Mouse (Mus musculus) right cerebral cortex, postnatal 25 days (tissue): ENCODE measurements at regions not wholly inside any gene's neighbourhood (a gene's known extent, or its start where the extent isn't known, plus 50 kb on each side); places are given as distances from the start of the nearest gene placed in this dataset.

Experiments
- DNase-seq: peaks from one replicate; pipeline ENCODE4 v3.0.0; 2022

DNA sequence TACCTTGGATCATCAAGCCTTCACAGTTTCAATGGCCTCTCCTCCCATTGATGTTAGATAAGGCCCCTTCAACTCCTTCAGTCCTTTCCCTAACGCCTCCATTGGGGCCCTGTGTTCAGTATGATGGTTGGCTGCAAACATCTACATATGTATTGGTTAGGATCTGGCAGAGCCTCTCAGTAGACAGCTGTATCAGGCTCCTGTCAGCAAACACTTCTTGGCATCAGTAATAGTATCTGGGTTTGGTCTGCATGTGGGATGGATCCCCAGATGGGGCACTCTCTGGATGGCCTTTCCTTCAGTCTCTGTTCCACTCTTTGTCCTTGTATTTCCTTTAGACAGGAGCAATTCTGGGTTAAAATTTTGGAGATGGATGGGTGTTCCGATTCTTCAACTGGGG lies 84.0 kb upstream of the N4bp1 start:
- no peak for DNase-seq

DNA sequence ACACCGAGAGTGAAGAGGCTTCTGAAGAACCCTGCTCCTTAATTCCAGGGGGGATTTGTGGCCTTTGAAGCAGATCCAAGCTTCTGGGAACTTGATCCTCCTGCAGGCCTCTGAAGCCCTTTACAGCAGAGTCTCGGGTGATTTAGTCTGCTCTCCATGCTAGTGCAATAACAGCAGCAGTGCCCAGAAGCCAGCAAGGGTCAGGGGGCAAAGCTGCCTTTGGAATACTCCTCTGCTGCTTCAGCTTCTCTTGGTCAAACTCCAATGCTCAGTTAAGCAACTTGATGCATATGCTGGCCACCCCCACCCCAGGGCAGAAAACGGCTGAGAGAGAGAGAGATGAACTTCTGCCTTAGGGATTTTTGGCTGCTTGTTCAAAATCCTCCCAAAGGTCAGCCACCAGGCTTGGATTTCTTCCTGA lies 82.8 kb upstream of the N4bp1 start:
- no peak for DNase-seq

DNA sequence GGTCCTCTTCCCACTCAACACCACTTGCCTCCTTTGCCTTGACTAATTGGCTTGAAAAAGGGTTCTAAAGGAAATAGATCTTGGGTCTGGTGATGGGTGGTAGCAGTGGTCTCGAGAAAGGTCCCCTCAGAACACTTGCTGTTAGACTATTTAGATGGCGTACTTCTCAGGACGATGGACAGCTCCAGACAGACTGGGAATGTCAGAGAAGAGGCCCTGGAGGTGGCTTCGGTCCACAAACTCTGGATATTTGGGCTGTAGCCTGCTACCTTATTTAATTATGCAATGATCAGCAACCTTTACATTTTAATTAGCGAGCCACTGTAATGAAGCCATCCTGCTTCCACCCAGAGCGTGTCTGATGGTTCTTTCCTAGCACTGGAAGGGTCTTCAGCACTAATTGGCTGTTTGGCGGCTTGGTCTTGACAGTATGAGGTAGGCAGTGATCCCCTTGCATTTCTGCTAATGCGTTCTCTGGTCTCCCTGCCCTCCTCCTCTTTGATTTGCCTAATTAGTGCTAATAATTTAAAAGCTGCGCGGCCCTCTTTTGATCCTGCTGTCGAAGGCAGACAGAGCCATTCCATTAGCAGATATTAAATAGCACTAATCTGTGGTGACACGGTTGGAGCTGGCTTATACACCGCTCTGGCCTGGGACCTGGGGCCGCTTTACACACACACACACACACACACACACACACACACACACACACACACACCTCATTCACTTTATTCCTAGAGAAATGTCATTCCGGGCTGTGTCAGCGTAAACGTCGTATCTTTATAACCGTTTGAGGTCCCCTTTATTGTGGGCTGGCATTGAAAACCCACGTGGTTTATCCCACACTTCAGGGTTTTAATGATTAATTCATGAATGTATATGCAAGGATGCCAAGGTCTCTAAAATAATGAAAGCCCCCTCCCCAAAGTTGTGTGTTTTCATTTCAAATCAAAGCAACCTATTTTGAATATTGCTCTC lies 76.4 kb upstream of the N4bp1 start:
- DNase-seq: no peak
